Mouse (Mus musculus) midbrain, embryonic 16.5 days (tissue): Measurements from ENCODE around the gene Mgst2. TPM values are rescaled to one million over a fixed set of nuclear protein-coding genes. Genes with fewer than 3 reads are reported as not detected.

Experiments used
- ATAC-seq: fragments of 200-750 bp; cut with Nextera tagmentation; 2 replicates; pipeline ENCODE4 v1.8.0; 2017; ENCODE audit warnings: moderate TSS enrichment
- H3K27ac ChIP-seq: fragments of 300-500 bp; sonication (generic); 2 replicates; pipeline ENCODE4 v1.5.1; 2014; ENCODE audit warnings: mild to moderate bottlenecking, low read length, mixed read lengths
- H3K27me3 ChIP-seq: fragments of 300-500 bp; sonication (generic); 2 replicates; pipeline ENCODE4 v1.6.1; 2014; ENCODE audit warnings: low read depth, low read length, mixed read lengths; ENCODE audit not compliant: control insufficient read depth, insufficient read depth
- H3K36me3 ChIP-seq: fragments of 300-500 bp; sonication (generic); 2 replicates; pipeline ENCODE4 v1.6.1; 2014; ENCODE audit warnings: mild to moderate bottlenecking, low read length, moderate library complexity, mixed read lengths; ENCODE audit not compliant: control insufficient read depth, insufficient read depth
- H3K4me1 ChIP-seq: fragments of 300-500 bp; sonication (generic); 2 replicates; pipeline ENCODE4 v1.6.1; 2014; ENCODE audit warnings: mild to moderate bottlenecking, low read length, mixed read lengths; ENCODE audit not compliant: control insufficient read depth, insufficient read depth
- H3K4me2 ChIP-seq: fragments of 300-500 bp; sonication (generic); 2 replicates; pipeline ENCODE4 v1.6.1; 2014; ENCODE audit warnings: mild to moderate bottlenecking, low read length, mixed read lengths
- H3K4me3 ChIP-seq: fragments of 300-500 bp; sonication (generic); 2 replicates; pipeline ENCODE4 v1.5.1; 2014; ENCODE audit warnings: low read depth, mild to moderate bottlenecking, low read length, moderate library complexity, mixed read lengths
- H3K9ac ChIP-seq: fragments of 300-500 bp; sonication (generic); 2 replicates; pipeline ENCODE4 v1.6.1; 2014; ENCODE audit warnings: low read depth, low read length, mixed read lengths
- H3K9me3 ChIP-seq: fragments of 300-500 bp; sonication (generic); replicated peaks from 2 replicates; pipeline ENCODE4 v1.6.1; 2014; ENCODE audit warnings: mild to moderate bottlenecking, low read length, mixed read lengths; ENCODE audit not compliant: control insufficient read depth, poor library complexity, severe bottlenecking
- WGBS: fragments of 180-500 bp; shearing (Covaris S2); extraction: QIAGEN DNeasy Blood & Tissue Kit; methylation state at CpG from one replicate; pipeline ENCODE4 v1.1.7; 2014; 5-methylcytosine and 5-hydroxymethylcytosine counted together
- polyA plus RNA-seq: library from polyadenylated mRNA; unstranded; fragments of >200 nt; fragmentation: Nextera tagmentation; extraction: Ambion mirVana; gene quantifications from 2 replicates; pipeline ENCODE4 v1.2.1, GENCODE M21; 2015

Mgst2 gene
- polyA plus RNA-seq, 1 experiment from 2014 or later, result 0.94 TPM

GRCm38 (mm10) chr3:51661880-51662550, 1.9 kb downstream of the Mgst2 start:
- no peak overlapping the region for H3K4me3 ChIP-seq
- H3K9me3 ChIP-seq, result no peaks in the 10 kb centered on the region
- WGBS, result 84% methylated on average over 11 of the region's 11 CpGs
- no peaks in the 10 kb centered on the region for H3K36me3 ChIP-seq
- no peak overlapping the region for H3K9ac ChIP-seq
- no peak for ATAC-seq
- H3K27me3 ChIP-seq, result no peaks in the 10 kb centered on the region
- no peaks in the 10 kb centered on the region for H3K4me1 ChIP-seq
- H3K27ac ChIP-seq, result no peak overlapping the region
- no peak overlapping the region for H3K4me2 ChIP-seq

- Histone ChIP-seq H3K36me3 (no peaks in the 10 kb centered on the region), H3K4me3 (no peak overlapping the region), H3K9ac (no peak overlapping the region), H3K4me1 (no peaks in the 10 kb centered on the region), H3K9me3 (no peaks in the 10 kb centered on the region), H3K4me2 (no peak overlapping the region), H3K27me3 (no peaks in the 10 kb centered on the region), H3K27ac (no peak overlapping the region)
- no peak for ATAC-seq
- 71% methylated on average over 6 of the region's 6 CpGs for WGBS
These were observed 2.4 kb downstream of the Mgst2 start for GRCm38 (mm10) chr3:51662557-51662956.

DNA sequence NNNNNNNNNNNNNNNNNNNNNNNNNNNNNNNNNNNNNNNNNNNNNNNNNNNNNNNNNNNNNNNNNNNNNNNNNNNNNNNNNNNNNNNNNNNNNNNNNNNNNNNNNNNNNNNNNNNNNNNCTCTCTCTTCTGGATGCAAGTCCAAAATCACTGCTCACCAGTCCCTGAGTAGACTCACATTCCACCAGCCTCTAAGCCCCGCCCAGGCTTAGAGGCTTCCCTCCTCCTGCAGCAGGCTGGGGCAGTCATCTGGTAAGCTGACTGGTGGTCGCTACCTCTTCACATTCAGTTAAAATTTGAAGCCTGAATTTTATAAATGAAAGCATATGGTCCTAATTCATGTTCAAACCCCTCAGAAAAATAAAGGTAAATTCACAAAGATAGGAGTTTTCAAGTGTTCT, 8.4 kb downstream of the Mgst2 start:
- Histone ChIP-seq H3K4me1 (no peaks in the 10 kb centered on the region), H3K9ac (no peak overlapping the region), H3K4me2 (no peak overlapping the region), H3K9me3 (no peaks in the 10 kb centered on the region), H3K36me3 (no peaks in the 10 kb centered on the region), H3K4me3 (no peak overlapping the region), H3K27me3 (no peaks in the 10 kb centered on the region), H3K27ac (no peak overlapping the region)
- 39% methylated on average over 2 of the region's 2 CpGs for WGBS
- no peak for ATAC-seq

DNA sequence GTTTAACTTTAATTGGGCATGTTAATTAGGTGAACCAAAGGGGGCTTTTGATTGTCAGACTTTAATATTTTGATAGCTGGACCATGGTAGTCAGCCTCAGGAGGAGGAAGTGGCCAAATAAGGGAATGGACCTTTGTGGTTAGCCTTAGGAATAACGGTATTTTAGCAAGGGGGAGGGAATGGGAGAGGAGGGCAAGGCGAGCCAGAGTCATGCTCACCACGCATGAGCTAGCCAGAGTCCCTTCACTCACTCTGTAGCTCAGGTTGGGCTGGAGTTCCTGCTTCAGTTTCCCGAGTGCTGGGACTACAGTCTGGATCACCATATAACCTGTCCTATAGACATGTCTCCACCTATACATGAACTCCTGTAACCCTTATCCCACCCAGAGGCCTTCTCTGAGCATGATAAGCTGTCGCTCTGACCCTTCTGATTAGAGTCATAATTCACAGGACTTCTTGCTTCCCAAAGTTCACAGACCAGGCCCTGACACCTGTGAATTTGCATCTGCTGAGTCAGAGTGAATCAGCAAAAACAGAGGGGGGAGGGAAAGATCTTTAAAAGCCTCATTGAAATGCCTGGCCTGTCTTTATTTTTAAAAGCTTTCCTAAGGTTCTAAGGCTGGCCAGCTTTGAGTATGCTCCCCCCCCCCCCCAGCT, 10.4 kb downstream of the Mgst2 start:
- Histone ChIP-seq H3K27ac (no peak overlapping the region), H3K4me3 (no peak overlapping the region), H3K27me3 (no peaks in the 10 kb centered on the region), H3K9me3 (no peaks in the 10 kb centered on the region), H3K4me1 (no peaks in the 10 kb centered on the region), H3K4me2 (no peak overlapping the region), H3K36me3 (no peaks in the 10 kb centered on the region), H3K9ac (no peak overlapping the region)
- 72% methylated on average over 5 of the region's 5 CpGs for WGBS
- ATAC-seq, result no peak

DNA sequence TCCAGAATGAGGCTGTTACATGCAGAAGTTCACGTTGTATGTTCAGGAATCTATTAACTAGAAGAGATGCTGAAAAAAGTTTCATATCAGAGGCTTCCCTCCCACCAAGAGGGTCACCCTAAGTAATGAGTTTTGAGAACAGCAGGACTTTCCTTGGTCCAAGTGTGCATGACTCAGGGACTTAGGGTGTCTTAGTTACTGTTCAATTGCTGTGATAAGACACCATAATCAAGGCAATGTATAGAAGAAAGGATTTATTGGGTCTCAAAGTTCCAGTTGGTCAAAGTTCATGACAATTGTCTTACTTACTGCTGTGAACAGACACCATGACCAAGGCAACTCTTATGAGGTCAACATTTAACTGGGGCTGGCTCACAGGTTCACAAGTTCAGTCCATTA, 10.9 kb downstream of the Mgst2 start:
- WGBS, result 68% methylated on average over 1 of the region's 1 CpGs
- ATAC-seq, result no peak

GRCm38 (mm10) chr3:51672631-51673030, 12.5 kb downstream of the Mgst2 start:
- no peak overlapping the region for H3K27ac ChIP-seq
- 62% methylated on average over 4 of the region's 4 CpGs for WGBS
- no peak overlapping the region for H3K9ac ChIP-seq
- no peaks in the 10 kb centered on the region for H3K27me3 ChIP-seq
- no peak for ATAC-seq
- H3K9me3 ChIP-seq, result no peaks in the 10 kb centered on the region
- H3K4me3 ChIP-seq, result no peak overlapping the region
- H3K4me2 ChIP-seq, result no peak overlapping the region
- H3K36me3 ChIP-seq, result no peaks in the 10 kb centered on the region
- H3K4me1 ChIP-seq, result no peaks in the 10 kb centered on the region

More for the DNA sequence above, 10.9 kb downstream of the Mgst2 start:
- Histone ChIP-seq H3K36me3 (no peaks in the 10 kb centered on the region), H3K4me2 (no peak overlapping the region), H3K27me3 (no peaks in the 10 kb centered on the region), H3K4me3 (no peak overlapping the region), H3K9me3 (no peaks in the 10 kb centered on the region), H3K4me1 (no peaks in the 10 kb centered on the region), H3K27ac (no peak overlapping the region), H3K9ac (no peak overlapping the region)

- no peaks in the 10 kb centered on the region for H3K27me3 ChIP-seq
- no peaks in the 10 kb centered on the region for H3K36me3 ChIP-seq
- ATAC-seq, result no peak
- no peak overlapping the region for H3K4me3 ChIP-seq
- 78% methylated on average over 21 of the region's 21 CpGs for WGBS
- no peaks in the 10 kb centered on the region for H3K9me3 ChIP-seq
- H3K27ac ChIP-seq, result no peak overlapping the region
- H3K4me1 ChIP-seq, result no peaks in the 10 kb centered on the region
- no peak overlapping the region for H3K4me2 ChIP-seq
- no peak overlapping the region for H3K9ac ChIP-seq
These were observed 13.4 kb downstream of the Mgst2 start for GRCm38 (mm10) chr3:51673408-51674086.

GRCm38 (mm10) chr3:51674963-51675362, 14.8 kb downstream of the Mgst2 start:
- H3K9ac ChIP-seq, result no peak overlapping the region
- no peak overlapping the region for H3K4me2 ChIP-seq
- H3K36me3 ChIP-seq, result no peaks in the 10 kb centered on the region
- 85% methylated on average over 3 of the region's 3 CpGs for WGBS
- no peaks in the 10 kb centered on the region for H3K9me3 ChIP-seq
- no peaks in the 10 kb centered on the region for H3K4me1 ChIP-seq
- no peaks in the 10 kb centered on the region for H3K27me3 ChIP-seq
- ATAC-seq, result no peak
- H3K4me3 ChIP-seq, result no peak overlapping the region
- H3K27ac ChIP-seq, result no peak overlapping the region

DNA sequence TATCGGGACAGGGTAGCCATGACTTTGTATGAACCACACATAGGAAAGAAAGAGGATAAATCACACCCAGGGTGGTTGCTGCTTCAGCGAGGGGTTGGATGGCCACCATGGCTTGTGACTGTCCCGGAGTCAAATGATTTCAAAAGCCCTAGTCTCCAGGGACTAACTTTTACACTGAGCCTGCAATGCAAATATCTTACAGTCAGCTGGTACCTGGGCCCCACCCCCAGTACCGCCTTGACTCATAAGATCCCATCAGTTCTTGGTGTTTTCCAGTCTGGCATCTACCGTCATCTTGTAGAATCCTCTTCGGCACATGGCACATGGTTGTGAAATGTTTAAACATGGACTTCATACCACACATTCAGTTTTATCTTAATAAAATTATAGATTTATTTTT, 25.4 kb downstream of the Mgst2 start:
- Histone ChIP-seq H3K4me3 (no peak overlapping the region), H3K9me3 (no peaks in the 10 kb centered on the region), H3K27ac (no peak overlapping the region), H3K27me3 (no peaks in the 10 kb centered on the region), H3K9ac (no peak overlapping the region), H3K4me2 (no peak overlapping the region), H3K4me1 (no peaks in the 10 kb centered on the region), H3K36me3 (peaks cover 16% of the 10 kb centered on the region)
- WGBS, result 96% methylated on average over 6 of the region's 6 CpGs
- ATAC-seq, result no peak
